Mouse (Mus musculus): ENCODE results near the gene Olfr648. TPM values are rescaled to one million over a fixed set of nuclear protein-coding genes. Genes with fewer than 3 reads are reported as not detected.

The Olfr648 gene
- polyA plus RNA-seq, 1 experiment: not detected

GRCm38 (mm10) chr7:104137305-104137704 lies 45.9 kb downstream of the Olfr648 start, which contains the start of gene Olfr643:
Gene Olfr643, minus strand, starts transcription at chr7:104137405.
- TF ChIP-seq GATA1 (IDR thresholded peaks at IDR 0.05; ENCODE audit: low read length): no peak

GRCm38 (mm10) chr7:104129726-104130125 lies 53.5 kb downstream of the Olfr648 start, which contains the start of gene Ubqln5:
Gene Ubqln5, minus strand, starts transcription at chr7:104129826.
- no peak for TF ChIP-seq GATA1 (IDR thresholded peaks at IDR 0.05; ENCODE audit: low read length)

Other genes starting within 250 kb of the Olfr648 start
- gene Olfr632, start 249.0 kb downstream of the Olfr648 start, polyA plus RNA-seq (2012): not detected in 2 replicates
- gene Olfr633, start 239.0 kb downstream of the Olfr648 start, polyA plus RNA-seq (2012): not detected in 2 replicates
- not detected in 2 replicates for gene Olfr635, start 212.2 kb downstream of the Olfr648 start, polyA plus RNA-seq (2012)
- gene Olfr638, start 184.6 kb downstream of the Olfr648 start, polyA plus RNA-seq (2012): not detected in 2 replicates
- gene Olfr639, start 166.1 kb downstream of the Olfr648 start, polyA plus RNA-seq (2012): not detected in 2 replicates
- gene Olfr640, start 157.8 kb downstream of the Olfr648 start, polyA plus RNA-seq (2012): not detected in 2 replicates
- gene Olfr641, start 147.9 kb downstream of the Olfr648 start, polyA plus RNA-seq (2012): not detected in 2 replicates
- not detected in 2 replicates for gene Olfr642, start 130.7 kb downstream of the Olfr648 start, polyA plus RNA-seq (2012)
- not detected in 2 replicates for gene 4930516K23Rik, start 121.9 kb downstream of the Olfr648 start, polyA plus RNA-seq (2012)
- gene Olfr644, start 111.5 kb downstream of the Olfr648 start, polyA plus RNA-seq (2012): not detected in 2 replicates
- gene Olfr645, start 97.9 kb downstream of the Olfr648 start, polyA plus RNA-seq (2012): not detected in 2 replicates
- gene Olfr646, start 78.5 kb downstream of the Olfr648 start, polyA plus RNA-seq (2012): not detected in 2 replicates
- gene Ubqln5, start 53.6 kb downstream of the Olfr648 start, polyA plus RNA-seq (2012): not detected in 2 replicates
- not detected in 2 replicates for gene Olfr643, start 46.0 kb downstream of the Olfr648 start, polyA plus RNA-seq (2012)
- gene Ubqln3, start 40.1 kb downstream of the Olfr648 start, polyA plus RNA-seq (2012): not detected in 2 replicates
- not detected in 2 replicates for gene Ubqlnl, start 32.8 kb downstream of the Olfr648 start, polyA plus RNA-seq (2012)
- not detected in 2 replicates for gene Olfm5, start 18.6 kb downstream of the Olfr648 start, polyA plus RNA-seq (2012)
- not detected in 2 replicates for gene Olfr649, start 12.6 kb upstream of the Olfr648 start, polyA plus RNA-seq (2012)
- not detected in 2 replicates for gene Trim6, start 35.4 kb upstream of the Olfr648 start, polyA plus RNA-seq (2012)
- gene Trim34a, start 61.1 kb upstream of the Olfr648 start, polyA plus RNA-seq (2012): 0.09 and 0.11 TPM in 2 replicates
- not detected in 2 replicates for gene Trim5, start 104.7 kb upstream of the Olfr648 start, polyA plus RNA-seq (2012)
- not detected in 2 replicates for gene Trim12a, start 132.1 kb upstream of the Olfr648 start, polyA plus RNA-seq (2012)
- gene Trim34b, start 146.1 kb upstream of the Olfr648 start, polyA plus RNA-seq (2012): 0.09 and 0.14 TPM in 2 replicates
- gene Trim12c, start 170.0 kb upstream of the Olfr648 start, polyA plus RNA-seq (2012): 1.2 and 1.5 TPM in 2 replicates
- gene Trim30b, start 186.5 kb upstream of the Olfr648 start, polyA plus RNA-seq (2012): not detected in 2 replicates
- gene Trim30c, start 217.4 kb upstream of the Olfr648 start, polyA plus RNA-seq (2012): not detected in 2 replicates